Mouse (Mus musculus) cerebral cortex, adult 2 months (tissue): Measurements from ENCODE around the gene Wfdc13.

ENCODE experiments used
- WGBS: fragments of 180-500 bp; shearing (Covaris S2); methylation state at CpG from one replicate; pipeline ENCODE4 v1.1.7; 2018; 5-methylcytosine and 5-hydroxymethylcytosine counted together

Wfdc13 gene

GRCm38 (mm10) chr2:164684807-164685206 is at the start of gene Wfdc13:
Wfdc13 (plus strand) TSS chr2:164685107.
- 75% methylated on average over 3 of the region's 3 CpGs for WGBS

- WGBS, result 83% methylated on average over 9 of the region's 9 CpGs
These were observed 49.6 kb upstream of the Wfdc13 start for GRCm38 (mm10) chr2:164635266-164635665.

GRCm38 (mm10) chr2:164638696-164639095 is 46.2 kb upstream of the Wfdc13 start, which contains the start of gene Wfdc16:
Wfdc16 (minus strand) TSS chr2:164638796.
- 88% methylated on average over 3 of the region's 3 CpGs for WGBS

- 59% methylated on average over 7 of the region's 7 CpGs for WGBS
These were observed 43.8 kb upstream of the Wfdc13 start for GRCm38 (mm10) chr2:164641129-164641528.

- WGBS, result 59% methylated on average over 13 of the region's 13 CpGs
These were observed 42.8 kb upstream of the Wfdc13 start for GRCm38 (mm10) chr2:164641881-164642673.

GRCm38 (mm10) chr2:164655858-164656257 is 29.0 kb upstream of the Wfdc13 start, which contains the start of gene Wfdc10:
Wfdc10 (plus strand) TSS chr2:164656046.
- WGBS, result 20% methylated on average over 11 of the region's 11 CpGs

GRCm38 (mm10) chr2:164656483-164656882 is 28.4 kb upstream of the Wfdc13 start, which contains the start of gene Wfdc9:
Wfdc9 (minus strand) TSS chr2:164656583.
- WGBS, result 82% methylated on average over 9 of the region's 9 CpGs

- WGBS, result 87% methylated on average over 7 of the region's 7 CpGs
These were observed 20.1 kb upstream of the Wfdc13 start for GRCm38 (mm10) chr2:164664851-164665250.

GRCm38 (mm10) chr2:164670261-164670660 is 14.6 kb upstream of the Wfdc13 start:
- WGBS, result 86% methylated on average over 5 of the region's 5 CpGs

- WGBS, result 35% methylated on average over 1 of the region's 1 CpGs
These were observed 14.0 kb upstream of the Wfdc13 start for GRCm38 (mm10) chr2:164670938-164671337.

GRCm38 (mm10) chr2:164673987-164674386 is 10.9 kb upstream of the Wfdc13 start, which contains the start of gene Wfdc11:
Wfdc11 (minus strand) TSS chr2:164674087.
- 78% methylated on average over 7 of the region's 7 CpGs for WGBS

GRCm38 (mm10) chr2:164676103-164676502 is 8.8 kb upstream of the Wfdc13 start:
- WGBS, result 80% methylated on average over 7 of the region's 7 CpGs

- 87% methylated on average over 16 of the region's 16 CpGs for WGBS
These were observed 7.8 kb upstream of the Wfdc13 start for GRCm38 (mm10) chr2:164676916-164677685.

- WGBS, result 19% methylated on average over 19 of the region's 19 CpGs
These were observed 5.9 kb upstream of the Wfdc13 start for GRCm38 (mm10) chr2:164678848-164679625.

- 83% methylated on average over 3 of the region's 3 CpGs for WGBS
These were observed 5.0 kb upstream of the Wfdc13 start for GRCm38 (mm10) chr2:164679906-164680305.

- WGBS, result 80% methylated on average over 4 of the region's 4 CpGs
These were observed 13.3 kb downstream of the Wfdc13 start, which contains the start of gene Spint4 for GRCm38 (mm10) chr2:164698201-164698600. Spint4 (plus strand) TSS chr2:164698501.

- 77% methylated on average over 5 of the region's 5 CpGs for WGBS
These were observed 16.1 kb downstream of the Wfdc13 start for GRCm38 (mm10) chr2:164700959-164701358.

GRCm38 (mm10) chr2:164701761-164702160 is 16.9 kb downstream of the Wfdc13 start:
- WGBS, result 78% methylated on average over 5 of the region's 5 CpGs

- WGBS, result 83% methylated on average over 5 of the region's 5 CpGs
These were observed 19.3 kb downstream of the Wfdc13 start for GRCm38 (mm10) chr2:164704235-164704634.

- 93% methylated on average over 6 of the region's 6 CpGs for WGBS
These were observed 20.4 kb downstream of the Wfdc13 start for GRCm38 (mm10) chr2:164705328-164705727.

- 92% methylated on average over 14 of the region's 14 CpGs for WGBS
These were observed 21.1 kb downstream of the Wfdc13 start for GRCm38 (mm10) chr2:164705991-164706390.

GRCm38 (mm10) chr2:164715005-164715404 is 30.1 kb downstream of the Wfdc13 start, which contains the start of gene Spint5:
Spint5 (plus strand) TSS chr2:164715305.
- WGBS, result 85% methylated on average over 6 of the region's 6 CpGs
